ENCODE assay signal across 8 mouse cellular contexts in the genomic region with DNA sequence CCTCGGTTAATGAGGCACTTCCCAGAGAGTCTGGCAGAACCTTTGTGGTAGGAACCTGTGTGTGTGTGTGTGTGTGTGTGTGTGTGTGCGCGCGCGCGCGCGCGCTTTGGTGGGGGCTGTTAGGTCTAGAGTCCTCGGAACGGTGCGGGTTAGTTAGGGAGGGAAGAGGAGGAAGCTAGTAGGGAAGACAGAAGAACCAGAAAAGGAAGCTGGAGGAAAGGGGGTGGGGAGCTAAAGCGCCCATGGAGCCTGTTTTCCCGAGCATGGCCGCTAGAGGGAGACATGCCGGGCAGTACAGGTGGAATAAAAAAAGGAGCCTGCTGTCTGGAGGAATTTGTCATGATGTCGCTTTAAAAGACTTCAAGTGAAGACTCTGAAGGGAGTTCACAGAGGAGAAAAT. TPM values are rescaled to one million over a fixed set of nuclear protein-coding genes. Genes with fewer than 3 reads are reported as not detected.
DNase-seq lines count a peak whose midpoint lies in the region; ATAC-seq and TF ChIP-seq lines count a peak whose summit lies in the region.

No protein-coding gene starts in this region.

- H3K4me2 ChIP-seq in midbrain, embryonic 15.5 days: peak overlapping the region; percentile 94

- H3K27ac ChIP-seq in midbrain, embryonic 15.5 days: peak overlapping the region; percentile 46; the same call in 1 of the 2 replicates
- no peak overlapping the region for H3K27ac ChIP-seq in testis, adult 2 months (ENCODE audit: control insufficient read depth, insufficient read depth, low read depth, low read length)

- WGBS in midbrain, embryonic 15.5 days: under 1% methylated on average over 17 of the region's 17 CpGs

- TF ChIP-seq CTCF in testis, adult 2 months (IDR thresholded peaks at IDR 0.05; ENCODE audit: control insufficient read depth, insufficient read depth, insufficient replicate concordance, low read depth, low read length): peak; percentile 72

- peaks cover 18% of the 10 kb centered on the region; the same call in 1 of the 2 replicates for H3K4me1 ChIP-seq in midbrain, embryonic 15.5 days
- H3K4me1 ChIP-seq in testis, adult 2 months (ENCODE audit: control insufficient read depth, insufficient read depth, low read length): peaks cover 12% of the 10 kb centered on the region

- ATAC-seq in midbrain, embryonic 15.5 days (replicated peaks): peak; percentile 27

- intact Hi-C loops in gastrocnemius, postnatal 36 days (cut with DNase I): no loop called here
- intact Hi-C loops in left cerebral cortex, postnatal 4 days (cut with DNase I): loop anchor here (5.0 kb wide), 1 partner anchor 1621 kb away; no protein-coding TSS in a partner anchor

- no peaks in the 10 kb centered on the region for H3K36me3 ChIP-seq in midbrain, embryonic 15.5 days (replicated peaks)
- H3K36me3 ChIP-seq in testis, adult 2 months (ENCODE audit: control insufficient read depth, insufficient read depth, low read length): no peaks in the 10 kb centered on the region

- peak; percentile 89 for DNase-seq in heart, adult 11 months
- DNase-seq in heart, adult 9 months (ENCODE audit: low spot score in 2 of 2): no peak
- peak; percentile 65 to 70 for DNase-seq in cerebellum, postnatal 36 days
- DNase-seq in gastrocnemius, postnatal 36 days: peak; percentile 18 to 24
- peak; percentile 4 for DNase-seq in kidney, adult 11 months
- peak; percentile 76 for DNase-seq in left cerebral cortex, postnatal 4 days

- no peak overlapping the region for H3K9ac ChIP-seq in midbrain, embryonic 15.5 days

- no peak for TF ChIP-seq POLR2A in testis, adult 2 months (IDR thresholded peaks at IDR 0.05; ENCODE audit: control insufficient read depth, low read depth, low read length)

- H3K4me3 ChIP-seq in midbrain, embryonic 15.5 days: peak overlapping the region; percentile 34
- H3K4me3 ChIP-seq in testis, adult 2 months (ENCODE audit: control insufficient read depth, low read depth, low read length): no peak overlapping the region; the same call in 1 of the 2 replicates

- H3K27me3 ChIP-seq in midbrain, embryonic 15.5 days (replicated peaks): no peaks in the 10 kb centered on the region
- no peaks in the 10 kb centered on the region for H3K27me3 ChIP-seq in testis, adult 2 months (ENCODE audit: control insufficient read depth, insufficient read depth, low read length)

- no peaks in the 10 kb centered on the region for H3K9me3 ChIP-seq in midbrain, embryonic 15.5 days

RNA-seq across cellular contexts. Expression of a gene that starts 1.2 kb away (rescaled TPM):
- under 1 TPM; 0.05 to 0.15 TPM for total RNA-seq in gastrocnemius, postnatal 36 days (2021)
- 10 to 100 TPM; 40.5 to 43.8 TPM for total RNA-seq in left cerebral cortex, postnatal 4 days (2021)
- polyA plus RNA-seq in midbrain, embryonic 15.5 days (2015; fragmentation: Nextera tagmentation; extraction: Ambion mirVana): 11.8 and 13.3 TPM in 2 replicates
- 2.0 and 2.5 TPM in 2 replicates for polyA plus RNA-seq in testis, adult 2 months (2012; rRNA removed)

Comparison
In these comparisons a context has a peak if more than half of its experiments do, and no peak if none do; other contexts are left out.
1. DNase-seq: peak in heart, adult 11 months (single experiment), cerebellum, postnatal 36 days (2 of 2), gastrocnemius, postnatal 36 days (2 of 2), kidney, adult 11 months (single experiment) and left cerebral cortex, postnatal 4 days (single experiment); none in heart, adult 9 months (0 of 2).
2. RNA of a gene that starts 1.2 kb away (total RNA-seq): 40.5 to 43.8 TPM in left cerebral cortex, postnatal 4 days; 0.05 to 0.15 TPM in gastrocnemius, postnatal 36 days; every median in the first group is over 10 times any median in the second.